Mouse (Mus musculus) kidney, adult 2 months (tissue): ENCODE results near the gene Rhobtb3. TPM values are rescaled to one million over a fixed set of nuclear protein-coding genes. Genes with fewer than 3 reads are reported as not detected.
"Not testable (repeated sequence)": the region's sequence is repeated elsewhere in the genome, so short reads cannot be mapped to it uniquely, and the experiment has no call there.

Source experiments
- DNase-seq: peaks from one replicate; pipeline ENCODE4 v3.0.0; 2021
- H3K27ac ChIP-seq: fragments of 200-500 bp; 2 replicates; pipeline ENCODE4 v1.5.1; 2012; ENCODE audit warnings: low read depth, low read length, control low read depth, inconsistent platforms; ENCODE audit not compliant: insufficient read depth
- H3K27me3 ChIP-seq: fragments of 200-500 bp; replicated peaks from 2 replicates; pipeline ENCODE4 v1.6.1; 2012; ENCODE audit warnings: mild to moderate bottlenecking, moderate library complexity, low read length, inconsistent platforms; ENCODE audit not compliant: control insufficient read depth, insufficient read depth
- H3K36me3 ChIP-seq: fragments of 200-500 bp; 2 replicates; pipeline ENCODE4 v1.6.1; 2012; ENCODE audit warnings: mild to moderate bottlenecking, moderate library complexity, low read length, inconsistent platforms; ENCODE audit not compliant: control insufficient read depth, insufficient read depth
- H3K4me1 ChIP-seq: fragments of 200-500 bp; 2 replicates; pipeline ENCODE4 v1.6.1; 2011; ENCODE audit warnings: low read length; ENCODE audit not compliant: control insufficient read depth, insufficient read depth
- H3K4me3 ChIP-seq: fragments of 200-500 bp; 2 replicates; pipeline ENCODE4 v1.5.1; 2011; ENCODE audit warnings: mild to moderate bottlenecking, low read depth, low read length, control low read depth; ENCODE audit not compliant: insufficient read depth
- CTCF ChIP-seq: fragments of 200-500 bp; conservative IDR thresholded peaks from 2 replicates; pipeline ENCODE4 v1.5.1; 2011; ENCODE audit warnings: low read depth, mild to moderate bottlenecking, control low read depth, low read length, moderate library complexity, mixed read lengths; ENCODE audit not compliant: insufficient read depth, insufficient read length
- POLR2A ChIP-seq: fragments of 200-500 bp; IDR thresholded peaks from one replicate; pipeline ENCODE4 v1.6.1; 2011; ENCODE audit warnings: low read depth, low read length, control low read depth
- WGBS: fragments of 180-500 bp; shearing (Covaris S2); methylation state at CpG from one replicate; pipeline ENCODE4 v1.1.7; 2018; 5-methylcytosine and 5-hydroxymethylcytosine counted together
- polyA plus RNA-seq: library from polyadenylated mRNA; depleted of rRNA; stranded (reverse); fragments of >200 nt; gene quantifications from 2 replicates; pipeline ENCODE4 v1.2.3, GENCODE M21; 2012; rRNA removed

Gene Rhobtb3
- polyA plus RNA-seq, 1 experiment: 2.6 TPM

DNA sequence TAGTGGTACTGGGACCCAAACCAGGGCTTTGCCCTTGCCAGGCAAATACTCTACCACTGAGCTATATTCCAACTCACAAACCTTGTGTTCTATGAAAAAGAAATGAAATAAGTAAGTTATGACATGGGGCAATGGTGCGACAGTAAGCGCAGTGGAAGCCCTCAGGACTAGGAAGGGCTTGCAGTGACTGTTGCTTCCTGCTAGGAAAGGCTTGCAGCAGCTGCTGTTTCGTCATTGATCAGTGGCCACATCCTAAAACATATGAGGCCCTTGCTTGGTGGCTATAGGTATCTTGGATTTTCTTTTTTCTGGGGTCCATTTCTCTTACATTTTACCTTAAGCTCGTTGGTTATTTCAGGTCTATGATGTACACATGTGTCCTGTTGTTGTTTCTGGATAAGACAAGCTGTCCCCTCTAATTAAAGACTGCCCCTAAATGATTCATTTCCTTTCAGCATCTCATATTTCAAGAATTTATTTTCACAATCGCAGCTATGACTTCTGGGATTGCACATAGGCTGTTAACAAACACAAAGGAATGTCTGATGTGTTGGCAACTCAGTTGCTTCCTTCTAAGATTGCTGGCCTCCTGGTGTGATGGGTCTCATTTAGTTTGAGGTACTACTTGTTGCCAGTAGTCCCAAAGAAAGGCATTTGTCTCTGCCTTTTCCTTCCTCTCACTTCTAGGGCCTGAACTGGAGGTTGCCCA lies 119.0 kb downstream of the Rhobtb3 start:
- Histone ChIP-seq H3K36me3 (no peaks in the 10 kb centered on the region), H3K27ac (no peak overlapping the region), H3K27me3 (no peaks in the 10 kb centered on the region), H3K4me1 (no peaks in the 10 kb centered on the region), H3K4me3 (no peak overlapping the region)
- no peak for DNase-seq
- TF ChIP-seq CTCF (no peak), POLR2A (no peak)
- 70% methylated on average over 5 of the region's 5 CpGs for WGBS

DNA sequence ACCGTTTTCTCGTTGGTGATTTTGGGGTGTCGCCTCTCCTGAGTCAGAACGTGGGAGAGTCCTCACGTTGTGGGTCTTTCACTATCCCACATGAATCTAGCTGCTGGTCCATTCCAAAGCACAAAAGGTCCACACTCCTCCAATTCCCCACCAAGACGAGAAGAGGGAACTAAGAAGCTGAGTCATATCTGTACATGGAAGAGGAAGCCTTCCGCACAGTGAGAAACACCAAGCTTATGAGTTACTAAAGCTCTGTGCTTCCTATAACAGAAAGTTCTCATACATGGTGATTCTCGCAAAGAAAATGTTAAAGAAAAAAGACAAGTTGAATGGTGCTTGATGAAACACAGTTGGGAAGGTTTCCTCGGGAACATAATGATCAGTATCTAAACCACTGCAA lies 120.5 kb downstream of the Rhobtb3 start:
- Histone ChIP-seq H3K4me3 (no peak overlapping the region), H3K36me3 (no peaks in the 10 kb centered on the region), H3K27ac (no peak overlapping the region), H3K4me1 (no peaks in the 10 kb centered on the region), H3K27me3 (no peaks in the 10 kb centered on the region)
- 93% methylated on average over 9 of the region's 9 CpGs for whole genome bisulfite sequencing
- TF ChIP-seq CTCF: no peak
- no peak for TF ChIP-seq POLR2A
- no peak for DNase-seq

- H3K36me3 ChIP-seq, H3K4me1 ChIP-seq, H3K27ac ChIP-seq, H3K27me3 ChIP-seq, DNase-seq, H3K4me3 ChIP-seq: not testable (repeated sequence)
- 95% methylated on average over 4 of the region's 4 CpGs for WGBS
Observed at GRCm38 (mm10) chr13:75822366-75822765, 121.4 kb downstream of the Rhobtb3 start.

DNA sequence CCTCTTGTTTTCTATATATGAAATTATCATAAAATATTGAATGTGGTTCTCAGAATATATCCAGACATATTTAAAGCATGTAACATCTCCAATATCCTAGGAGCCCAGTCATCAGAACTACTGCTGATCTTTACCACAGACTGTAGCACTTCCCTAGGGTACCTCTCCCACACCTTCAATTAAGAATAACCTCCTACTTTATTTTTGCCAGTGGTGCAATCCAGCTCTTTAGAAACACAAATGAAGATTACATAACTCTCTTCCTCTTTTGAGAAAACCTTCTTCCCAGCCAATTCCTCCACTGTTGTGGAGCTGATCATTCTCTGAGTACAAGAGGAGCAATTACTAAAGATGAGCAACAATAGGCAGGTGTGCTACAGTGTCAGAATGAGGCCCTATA lies 123.8 kb downstream of the Rhobtb3 start:
- no peaks in the 10 kb centered on the region for H3K27me3 ChIP-seq
- no peaks in the 10 kb centered on the region for H3K36me3 ChIP-seq
- no peak overlapping the region for H3K27ac ChIP-seq
- no peaks in the 10 kb centered on the region for H3K4me1 ChIP-seq
- H3K4me3 ChIP-seq: no peak overlapping the region
- TF ChIP-seq CTCF (no peak), POLR2A (no peak)
- DNase-seq: no peak

Other genes starting within 250 kb of the Rhobtb3 start
- gene Ell2, start 237.2 kb downstream of the Rhobtb3 start, polyA plus RNA-seq: 6.3 and 8.2 TPM in 2 replicates
- 47.1 and 56.4 TPM in 2 replicates for gene Glrx, start 104.1 kb downstream of the Rhobtb3 start, polyA plus RNA-seq
- not detected in 2 replicates for gene Spata9, start 23.2 kb upstream of the Rhobtb3 start, polyA plus RNA-seq
- gene Rfesd, start 74.8 kb upstream of the Rhobtb3 start, polyA plus RNA-seq: 5.8 and 7.1 TPM in 2 replicates
- gene Gpr150, start 113.1 kb upstream of the Rhobtb3 start, polyA plus RNA-seq: 0.39 and 0.41 TPM in 2 replicates
- 8.6 and 9.0 TPM in 2 replicates for gene Arsk, start 154.7 kb upstream of the Rhobtb3 start, polyA plus RNA-seq
- gene Ttc37, start 154.8 kb upstream of the Rhobtb3 start, polyA plus RNA-seq: 6.4 and 6.9 TPM in 2 replicates